Mouse (Mus musculus) left cerebral cortex, adult 9 months (tissue): ENCODE measurements around the gene Gm5485.

Source experiments
- DNase-seq, 2 experiments: peaks; one replicate each; pipeline ENCODE4 v3.0.0; 2022; ENCODE audit warnings: low spot score in 2 of 2

The Gm5485 gene

DNA sequence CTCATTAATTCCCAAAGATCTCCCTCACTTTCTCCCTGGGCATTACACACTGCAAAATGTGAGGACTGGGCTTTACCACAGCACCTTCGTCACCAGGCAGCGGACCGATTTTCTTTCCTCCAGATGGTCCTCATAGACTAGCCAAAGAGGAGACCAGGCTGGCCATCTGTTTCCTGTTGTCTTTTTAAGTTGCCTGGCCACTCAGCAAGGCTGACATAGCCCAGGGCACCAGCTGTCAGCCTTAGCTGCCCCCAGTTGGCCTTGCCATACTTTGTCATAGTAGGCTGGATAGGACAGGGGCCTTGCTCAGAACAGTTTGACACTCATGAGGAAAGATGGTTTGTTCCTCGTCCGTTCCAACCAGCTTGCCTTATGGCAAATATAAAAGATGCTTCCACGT, 39.8 kb downstream of the Gm5485 start:
- DNase-seq: no peak

- DNase-seq: no peak
Observed at GRCm38 (mm10) chr16:48368096-48368495, 44.1 kb downstream of the Gm5485 start.

GRCm38 (mm10) chr16:48366801-48367200, 45.4 kb downstream of the Gm5485 start:
- DNase-seq: no peak

DNA sequence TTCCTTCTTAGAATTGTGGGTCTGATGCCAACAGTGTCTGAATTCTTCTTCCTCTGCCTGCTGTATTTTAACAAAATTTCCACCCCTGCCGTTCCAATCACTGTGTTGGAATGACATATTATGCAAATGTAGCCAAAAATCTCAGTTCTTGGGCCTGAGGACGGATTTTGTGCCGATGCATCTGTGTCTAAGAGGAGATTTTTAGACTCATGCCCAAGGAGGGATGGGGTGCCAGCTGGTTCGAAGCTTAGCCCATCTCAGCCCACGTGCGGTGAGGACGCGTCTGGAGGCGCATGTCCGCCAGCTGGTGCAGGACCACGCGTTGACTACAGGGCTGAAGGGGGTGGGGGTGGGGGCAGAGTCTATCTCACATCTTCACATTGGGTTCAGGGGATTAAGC, 51.3 kb downstream of the Gm5485 start:
- DNase-seq: peak; percentile 18 to 56

DNA sequence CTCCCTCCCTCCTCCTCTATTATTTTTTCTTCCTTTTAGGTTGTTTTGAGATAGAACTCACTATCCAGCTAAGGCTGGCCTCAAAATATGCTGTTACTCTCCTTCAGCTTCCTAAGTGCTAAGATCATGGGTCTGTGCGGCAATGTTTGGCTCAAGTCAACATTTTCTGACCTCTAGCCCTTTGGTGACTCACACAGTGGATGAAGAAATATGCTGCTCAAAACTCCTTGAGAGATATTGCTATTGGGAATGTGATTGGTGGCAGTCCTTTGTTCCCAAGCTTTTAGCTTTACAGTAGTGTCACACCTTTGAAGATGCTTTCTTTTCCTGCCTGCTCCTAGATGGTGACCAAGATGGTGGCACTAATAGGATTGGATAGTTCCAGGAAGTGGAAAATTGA, 55.8 kb downstream of the Gm5485 start:
- DNase-seq: no peak

DNA sequence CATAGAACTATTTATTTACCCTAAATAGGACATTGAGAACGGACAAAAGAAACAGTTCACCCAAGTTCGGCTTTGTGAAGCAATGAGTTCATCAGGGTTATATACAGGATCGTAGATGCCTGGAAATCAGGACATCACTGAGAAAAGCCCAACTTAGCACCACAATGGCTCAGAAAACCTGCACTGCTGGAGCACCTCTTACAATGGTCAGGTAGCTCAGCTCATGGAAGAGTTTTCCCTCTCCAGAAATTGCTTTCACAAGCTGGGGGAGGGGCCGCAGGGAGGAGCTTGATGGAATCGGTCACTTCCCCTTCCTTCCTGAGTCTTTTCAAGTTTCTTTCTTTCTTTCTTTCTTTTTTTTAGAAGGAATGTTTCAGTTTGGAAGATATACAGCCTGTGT, 56.5 kb downstream of the Gm5485 start:
- DNase-seq: no peak
